Mouse (Mus musculus) v-Abl transformed pro-B cells (cell line): Measurements from ENCODE around the gene Ebf1.

Experiments used
- in situ Hi-C, 2 experiments: fragments of 400-800 bp; cut with MboI; formaldehyde crosslinking; loops; one replicate each; pipeline ENCODE4 v1.15.1; 2025; ENCODE audit not compliant: unreplicated experiment in 2 of 2

The Ebf1 gene

GRCm38 (mm10) chr11:44616078-44616787, 884 bp upstream of the Ebf1 start:
- in situ Hi-C loops: loop anchor here (5.0 to 25.0 kb wide), 10 partner anchors 279 to 831 kb away; no protein-coding TSS in a partner anchor

- in situ Hi-C loops: loop anchor here (5.0 to 25.0 kb wide), 10 partner anchors 277 to 829 kb away; no protein-coding TSS in a partner anchor
Observed at GRCm38 (mm10) chr11:44617734-44618586, 843 bp downstream of the Ebf1 start.

DNA sequence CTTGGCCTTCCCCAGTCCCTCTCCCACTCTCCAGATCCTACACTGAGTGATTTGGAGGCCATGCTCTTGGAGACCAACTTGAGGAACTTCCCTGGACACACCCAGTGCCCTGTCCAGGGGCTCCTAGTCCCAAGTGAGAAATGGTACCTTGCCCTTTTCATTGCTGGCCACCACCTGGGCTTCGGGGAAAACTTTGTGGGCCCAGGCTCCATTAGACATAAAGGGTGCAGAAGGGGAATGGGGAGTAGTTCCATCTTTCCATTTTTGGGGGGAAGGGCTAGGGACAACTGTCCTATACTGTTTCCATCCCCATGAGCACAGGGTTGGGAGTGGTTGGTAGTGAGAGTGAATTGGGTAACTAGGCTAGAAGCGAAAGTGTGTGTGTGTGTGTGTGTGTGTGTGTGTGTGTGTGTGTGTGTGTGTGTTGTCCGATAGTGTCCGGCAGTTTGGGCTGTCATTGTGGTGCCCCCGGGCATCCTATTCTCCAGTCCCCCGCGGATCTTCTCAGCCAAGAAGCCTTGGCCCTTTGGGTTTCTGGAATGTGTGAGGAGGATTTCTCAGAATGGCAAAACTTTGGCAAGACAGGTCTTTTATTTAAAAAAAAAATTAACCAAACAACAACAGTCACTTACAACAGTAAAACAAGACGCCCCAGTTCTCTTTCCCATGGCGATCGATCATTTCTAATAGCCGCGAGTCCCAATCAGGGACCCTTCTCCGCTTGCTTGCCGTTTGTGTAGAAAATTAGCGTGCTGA, 2.2 kb downstream of the Ebf1 start:
- in situ Hi-C loops: loop anchor here (5.0 to 25.0 kb wide), 10 partner anchors 275 to 828 kb away; no protein-coding TSS in a partner anchor

GRCm38 (mm10) chr11:44619887-44620693, 3.0 kb downstream of the Ebf1 start:
- in situ Hi-C loops: loop anchor here (5.0 to 25.0 kb wide), 11 partner anchors 255 to 827 kb away; no protein-coding TSS in a partner anchor

DNA sequence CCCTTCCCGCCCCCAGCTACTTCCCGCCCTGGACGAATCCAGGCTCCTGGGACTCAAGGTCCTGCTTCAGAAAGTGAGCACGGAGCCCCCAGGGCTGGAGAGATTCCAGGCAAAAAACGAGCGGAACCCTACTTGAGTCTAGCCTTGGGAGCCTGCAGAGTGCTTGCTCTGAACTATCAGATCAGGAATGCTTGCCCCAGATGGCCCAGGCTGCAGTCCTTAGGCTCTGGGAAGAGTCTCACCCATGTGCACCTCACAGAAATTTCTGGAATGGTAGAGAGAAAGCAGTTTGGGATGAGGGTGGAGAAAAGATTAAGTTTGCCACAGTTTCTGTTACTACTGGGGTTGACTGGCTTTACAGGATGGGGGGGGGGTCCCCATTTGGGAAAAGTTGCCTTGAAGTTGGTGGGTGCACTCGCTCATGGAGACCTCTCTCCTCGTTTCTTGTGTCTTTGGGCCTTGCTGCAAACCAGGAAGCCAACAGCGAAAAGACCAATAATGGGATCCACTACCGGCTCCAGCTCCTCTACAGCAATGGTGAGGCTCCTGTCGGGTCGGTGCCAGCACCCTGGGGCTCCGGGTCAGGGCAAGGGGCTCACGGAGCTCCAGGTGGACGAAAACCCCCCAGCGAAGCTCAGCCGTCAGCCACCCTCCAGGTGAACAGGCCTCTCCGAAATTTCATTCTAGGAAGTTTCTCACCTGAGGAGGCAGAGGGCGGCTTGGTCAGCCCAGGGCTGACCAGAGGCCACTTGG, 3.8 kb downstream of the Ebf1 start:
- in situ Hi-C loops: loop anchor here (10.0 to 25.0 kb wide), 2 partner anchors 254 to 666 kb away; no protein-coding TSS in a partner anchor

- in situ Hi-C loops: loop anchor here (10.0 to 25.0 kb wide), 2 partner anchors 253 to 666 kb away; no protein-coding TSS in a partner anchor
Observed at GRCm38 (mm10) chr11:44621615-44622014, 4.5 kb downstream of the Ebf1 start.

GRCm38 (mm10) chr11:44622023-44622731, 5.1 kb downstream of the Ebf1 start:
- in situ Hi-C loops: loop anchor here (10.0 to 25.0 kb wide), 2 partner anchors 253 to 665 kb away; no protein-coding TSS in a partner anchor

DNA sequence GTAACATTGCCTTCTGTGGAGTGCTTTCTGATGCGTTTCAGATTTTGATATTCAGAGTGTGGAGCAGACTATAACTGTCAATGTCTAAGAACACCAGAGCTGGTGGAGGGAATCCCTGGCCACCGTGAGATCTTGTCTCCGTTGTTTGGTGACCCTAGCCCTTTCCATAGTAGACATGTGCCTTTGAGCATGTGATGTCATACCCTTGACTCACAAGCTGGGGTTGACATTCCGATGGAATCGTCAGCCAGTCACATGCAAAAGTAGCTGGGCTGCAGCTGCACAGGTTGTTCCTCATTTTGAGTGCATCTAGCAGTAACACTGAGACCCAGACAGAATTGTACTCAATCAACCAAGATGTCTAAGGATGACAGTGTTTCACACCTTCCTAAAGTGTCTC, 7.4 kb downstream of the Ebf1 start:
- in situ Hi-C loops: loop anchor here (10.0 to 25.0 kb wide), 2 partner anchors 250 to 663 kb away; no protein-coding TSS in a partner anchor

DNA sequence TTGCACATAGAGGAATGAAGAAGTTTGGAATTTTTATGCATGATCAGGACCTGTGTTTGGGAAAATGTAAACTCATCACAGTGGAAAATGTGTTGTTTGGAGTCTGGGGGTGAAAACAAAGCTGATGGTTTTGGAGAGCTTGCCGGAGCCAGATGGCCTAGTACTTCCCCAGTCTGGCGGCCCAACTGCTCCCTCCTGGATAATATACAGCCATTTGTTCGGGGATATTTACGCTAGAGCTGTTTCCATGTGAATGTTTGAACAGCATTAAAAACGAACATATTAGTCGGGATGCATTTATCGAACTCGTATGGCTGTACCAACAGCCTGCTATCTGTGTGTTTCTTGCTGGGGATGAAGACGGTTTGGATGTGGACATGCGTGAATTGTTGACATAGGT, 8.9 kb downstream of the Ebf1 start:
- in situ Hi-C loops: loop anchor here in 1 of 2 experiments (10.0 kb wide), 1 partner anchor 249 kb away; no protein-coding TSS in a partner anchor

DNA sequence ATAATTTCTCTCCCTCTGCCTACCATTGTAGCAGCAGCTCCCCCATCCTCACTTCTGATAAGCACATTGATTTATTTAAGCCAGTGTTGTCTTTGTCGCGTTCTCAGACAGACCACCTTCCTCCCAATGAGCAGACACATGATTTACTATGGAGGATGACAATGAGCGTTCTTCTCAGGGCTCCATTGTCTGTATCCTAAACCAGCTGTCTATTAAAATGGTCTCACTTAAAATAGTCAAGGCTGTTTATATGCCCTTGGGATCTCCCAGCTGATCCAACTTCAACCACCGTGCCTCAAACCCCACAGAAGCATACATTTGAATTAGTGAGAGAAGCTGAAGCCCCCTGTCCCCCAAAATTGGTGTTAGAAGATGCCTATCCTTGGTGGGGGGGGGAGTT, 11.3 kb downstream of the Ebf1 start:
- in situ Hi-C loops: loop anchor here in 1 of 2 experiments (10.0 kb wide), 1 partner anchor 246 kb away; no protein-coding TSS in a partner anchor

GRCm38 (mm10) chr11:44632064-44632968, 15.2 kb downstream of the Ebf1 start:
- in situ Hi-C loops: no loop called here

GRCm38 (mm10) chr11:44633001-44633693, 16.0 kb downstream of the Ebf1 start:
- in situ Hi-C loops: no loop called here

GRCm38 (mm10) chr11:44634552-44635193, 17.6 kb downstream of the Ebf1 start:
- in situ Hi-C loops: no loop called here

GRCm38 (mm10) chr11:44636241-44636640, 19.1 kb downstream of the Ebf1 start:
- in situ Hi-C loops: no loop called here

GRCm38 (mm10) chr11:44638193-44638754, 21.2 kb downstream of the Ebf1 start:
- in situ Hi-C loops: no loop called here

GRCm38 (mm10) chr11:44641496-44641895, 24.4 kb downstream of the Ebf1 start:
- in situ Hi-C loops: loop anchor here in 1 of 2 experiments (10.0 kb wide), 1 partner anchor 343 kb away; no protein-coding TSS in a partner anchor
